Mouse (Mus musculus) embryonic facial prominence, embryonic 13.5 days (tissue): ENCODE results near the gene Shisa2. TPM values are rescaled to one million over a fixed set of nuclear protein-coding genes. Genes with fewer than 3 reads are reported as not detected.

Source experiments
- ATAC-seq: fragments of 200-750 bp; cut with Nextera tagmentation; 2 replicates; pipeline ENCODE4 v1.8.0; 2017; ENCODE audit warnings: low read depth; ENCODE audit not compliant: insufficient number of reproducible peaks, insufficient read depth, low FRiP score, low TSS enrichment
- H3K27ac ChIP-seq: fragments of 300-500 bp; sonication (generic); 2 replicates; pipeline ENCODE4 v1.5.1; 2015; ENCODE audit warnings: moderate library complexity, mild to moderate bottlenecking, inconsistent platforms
- H3K27me3 ChIP-seq: fragments of 300-500 bp; sonication (generic); 2 replicates; pipeline ENCODE4 v1.6.1; 2015; ENCODE audit warnings: mild to moderate bottlenecking, inconsistent platforms
- H3K36me3 ChIP-seq: fragments of 300-500 bp; sonication (generic); 2 replicates; pipeline ENCODE4 v1.6.1; 2015; ENCODE audit warnings: mild to moderate bottlenecking, inconsistent platforms
- H3K4me1 ChIP-seq: fragments of 300-500 bp; sonication (generic); 2 replicates; pipeline ENCODE4 v1.6.1; 2015; ENCODE audit warnings: inconsistent platforms
- H3K4me2 ChIP-seq: fragments of 300-500 bp; sonication (generic); 2 replicates; pipeline ENCODE4 v1.6.1; 2015; ENCODE audit warnings: moderate library complexity, mild to moderate bottlenecking, inconsistent platforms
- H3K4me3 ChIP-seq: fragments of 300-500 bp; sonication (generic); 2 replicates; pipeline ENCODE4 v1.5.1; 2015; ENCODE audit warnings: mild to moderate bottlenecking, inconsistent platforms
- H3K9ac ChIP-seq: fragments of 300-500 bp; sonication (generic); 2 replicates; pipeline ENCODE4 v1.6.1; 2015; ENCODE audit warnings: mild to moderate bottlenecking, inconsistent platforms
- H3K9me3 ChIP-seq: fragments of 300-500 bp; sonication (generic); 2 replicates; pipeline ENCODE4 v1.6.1; 2016; ENCODE audit warnings: inconsistent platforms
- WGBS: fragments of 180-500 bp; shearing (Covaris S2); methylation state at CpG from one replicate; pipeline ENCODE4 v1.1.7; 2015; ENCODE audit warnings: mixed read lengths; 5-methylcytosine and 5-hydroxymethylcytosine counted together
- polyA plus RNA-seq: library from polyadenylated mRNA; unstranded; fragments of >200 nt; fragmentation: Nextera tagmentation; extraction: Ambion mirVana; gene quantifications from 2 replicates; pipeline ENCODE4 v1.2.1, GENCODE M21; 2015

The Shisa2 gene
- 9.4 and 10.0 TPM in 2 replicates for polyA plus RNA-seq

DNA sequence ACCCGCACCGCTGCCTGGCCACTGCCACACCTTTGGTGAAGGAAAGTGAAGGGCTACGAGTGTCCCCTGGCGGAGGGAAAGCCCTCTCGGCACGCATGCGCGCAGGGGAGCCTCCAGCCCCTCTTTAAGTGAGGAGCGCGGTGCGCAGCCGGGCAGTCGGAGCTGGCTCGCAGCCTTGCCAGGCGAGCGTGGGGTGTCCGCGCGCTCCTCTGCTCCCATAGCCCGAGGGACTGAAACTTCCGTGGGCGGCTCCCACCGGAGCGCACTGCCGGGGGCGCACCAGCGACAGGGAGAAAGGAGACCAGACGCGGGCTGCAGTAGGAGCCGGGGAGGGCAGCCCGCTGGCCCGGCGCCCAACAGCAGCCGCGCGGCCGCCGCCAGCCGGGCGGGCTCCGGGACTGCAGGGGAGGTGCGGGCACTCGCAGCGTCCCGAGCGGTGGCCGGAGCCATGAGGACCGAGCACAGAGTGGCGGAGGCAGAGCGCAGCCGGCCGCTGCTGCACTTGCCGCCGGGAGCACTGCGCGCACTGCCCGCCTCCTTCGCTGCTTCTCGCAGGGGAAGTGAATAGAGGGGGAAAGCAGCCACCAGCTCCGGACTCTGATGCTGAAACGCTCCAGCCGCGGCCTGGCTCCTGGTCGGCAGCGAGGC lies at the start of gene Shisa2:
TSS of gene Shisa2 (plus strand) at position 151 of the 648 bp plus-strand sequence.
- Histone ChIP-seq H3K27ac (peak within 1 kb of the TSS; percentile 39), H3K4me3 (peak within 1 kb of the TSS; percentile 62), H3K9me3 (no peaks in the 10 kb centered on the region), H3K36me3 (peaks cover 6% of the 10 kb centered on the region), H3K9ac (peak within 1 kb of the TSS; percentile 77), H3K4me1 (peaks cover 34% of the 10 kb centered on the region), H3K4me2 (peak within 1 kb of the TSS; percentile 83), H3K27me3 (peaks cover 45% of the 10 kb centered on the region)
- peak; percentile 73; the same call in 1 of the 2 replicates for ATAC-seq
- WGBS, result under 1% methylated on average over 63 of the region's 65 CpGs

DNA sequence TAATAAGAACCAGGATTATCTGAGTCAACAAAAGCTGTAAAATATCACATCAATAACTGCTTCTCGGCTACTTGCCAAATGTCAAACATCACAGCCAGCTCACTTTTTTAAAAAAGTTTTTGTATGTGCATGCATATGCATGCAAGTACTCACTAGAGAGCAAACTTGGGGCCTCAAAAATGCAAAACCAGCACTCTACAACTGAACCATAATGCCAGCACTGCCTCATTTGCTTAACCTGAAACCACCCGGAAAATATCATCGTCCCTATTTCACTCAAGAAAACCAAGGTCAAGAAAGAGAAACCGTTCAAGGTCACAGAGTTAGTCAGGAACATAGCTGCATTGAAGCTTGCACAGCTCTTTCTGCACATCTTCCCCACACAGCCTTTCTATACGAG lies 48.7 kb upstream of the Shisa2 start:
- no peak overlapping the region for H3K4me2 ChIP-seq
- H3K9me3 ChIP-seq, result no peaks in the 10 kb centered on the region
- H3K27ac ChIP-seq, result no peak overlapping the region
- no peak overlapping the region for H3K4me3 ChIP-seq
- peaks cover 40% of the 10 kb centered on the region for H3K36me3 ChIP-seq
- no peaks in the 10 kb centered on the region for H3K4me1 ChIP-seq
- no peak overlapping the region for H3K9ac ChIP-seq
- 87% methylated on average over 5 of the region's 5 CpGs for WGBS
- no peaks in the 10 kb centered on the region for H3K27me3 ChIP-seq
- ATAC-seq, result no peak

DNA sequence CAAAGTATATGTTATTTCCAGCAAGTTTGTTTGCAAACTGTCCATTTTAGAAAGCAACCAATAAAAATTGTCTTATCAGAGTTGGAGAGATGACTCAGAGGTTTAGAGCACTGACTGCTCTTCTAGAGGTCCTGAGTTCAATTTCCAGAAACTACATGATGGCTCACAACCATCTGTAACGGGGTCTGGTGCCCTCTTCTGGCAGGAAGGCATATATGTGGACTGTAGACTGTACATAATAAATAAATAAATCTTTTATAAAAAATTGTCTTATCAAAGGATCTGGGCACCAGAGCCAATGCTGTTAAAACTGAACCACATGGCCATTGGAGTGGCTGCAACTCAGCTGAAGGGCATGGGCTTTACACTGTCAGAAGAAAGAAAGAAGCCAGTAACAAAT lies 34.5 kb upstream of the Shisa2 start:
- Histone ChIP-seq H3K9ac (no peak overlapping the region), H3K9me3 (no peaks in the 10 kb centered on the region), H3K27me3 (no peaks in the 10 kb centered on the region), H3K4me2 (no peak overlapping the region), H3K27ac (no peak overlapping the region), H3K4me1 (no peaks in the 10 kb centered on the region), H3K36me3 (peaks cover 52% of the 10 kb centered on the region), H3K4me3 (no peak overlapping the region)
- 80% methylated on average over 1 of the region's 1 CpGs for WGBS
- no peak for ATAC-seq

DNA sequence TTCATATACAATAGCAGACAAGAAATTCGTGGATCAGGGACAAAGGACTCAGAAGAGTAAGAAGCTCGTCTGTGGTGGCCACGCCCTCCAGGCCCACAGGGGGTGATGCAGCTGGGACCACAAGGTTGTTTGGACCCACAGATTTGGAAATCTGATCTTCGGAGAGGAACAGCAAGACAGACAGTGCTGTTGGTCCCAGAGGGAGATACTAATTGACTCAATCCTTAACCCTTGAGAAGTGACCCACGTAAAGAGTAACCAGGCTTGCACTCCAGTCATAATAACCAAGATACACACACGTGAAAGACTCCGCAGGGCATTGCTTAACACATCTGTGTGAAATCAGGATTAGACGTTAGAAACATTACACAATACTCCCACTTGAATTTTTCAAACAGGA lies 33.2 kb upstream of the Shisa2 start:
- Histone ChIP-seq H3K27me3 (no peaks in the 10 kb centered on the region), H3K4me2 (no peak overlapping the region), H3K9ac (no peak overlapping the region), H3K4me3 (no peak overlapping the region), H3K4me1 (peaks cover 4% of the 10 kb centered on the region), H3K9me3 (no peaks in the 10 kb centered on the region), H3K36me3 (peaks cover 39% of the 10 kb centered on the region), H3K27ac (no peak overlapping the region)
- ATAC-seq, result no peak
- 69% methylated on average over 8 of the region's 8 CpGs for whole genome bisulfite sequencing

DNA sequence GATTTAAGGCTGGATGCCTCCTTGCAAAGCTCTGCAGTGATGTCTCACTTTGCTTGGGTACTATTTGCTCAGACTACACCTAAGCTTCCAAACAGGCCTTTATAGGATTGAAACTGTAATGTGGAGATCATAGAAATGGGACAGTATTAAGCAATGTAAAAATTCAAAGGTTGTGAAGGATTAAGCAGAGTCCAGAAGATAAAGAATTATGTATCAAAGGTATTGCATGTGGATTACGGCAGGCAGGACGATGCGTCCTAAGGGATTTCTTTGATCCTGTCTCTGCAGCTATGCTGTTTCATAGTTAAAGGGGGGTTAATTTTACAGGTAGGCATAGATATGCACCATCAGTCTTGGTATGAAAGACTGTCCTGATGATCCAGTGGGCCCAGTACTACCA lies 32.5 kb upstream of the Shisa2 start:
- no peak for ATAC-seq
- no peak overlapping the region for H3K4me2 ChIP-seq
- no peaks in the 10 kb centered on the region for H3K27me3 ChIP-seq
- H3K9ac ChIP-seq, result no peak overlapping the region
- H3K4me1 ChIP-seq, result peaks cover 7% of the 10 kb centered on the region
- 87% methylated on average over 3 of the region's 3 CpGs for WGBS
- H3K9me3 ChIP-seq, result no peaks in the 10 kb centered on the region
- H3K36me3 ChIP-seq, result peaks cover 38% of the 10 kb centered on the region
- H3K27ac ChIP-seq, result no peak overlapping the region
- H3K4me3 ChIP-seq, result no peak overlapping the region

DNA sequence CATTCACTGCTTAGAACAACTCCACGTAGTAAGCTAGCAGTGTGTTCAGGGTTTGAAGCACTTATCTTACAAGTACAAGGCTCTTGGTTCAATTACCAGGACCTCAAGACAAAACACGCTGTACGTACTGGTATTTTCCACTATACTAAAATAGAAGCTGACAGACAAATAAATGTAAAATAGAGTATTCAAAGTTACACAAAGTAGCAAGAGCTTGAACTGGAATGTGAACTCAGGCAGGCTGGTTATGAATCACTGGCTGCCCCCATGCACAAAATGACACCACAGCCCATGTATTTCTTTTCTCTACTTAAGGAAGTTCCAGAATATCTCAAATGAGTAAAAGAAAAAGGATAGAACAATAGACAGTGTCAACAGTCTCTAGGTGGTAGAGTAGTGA lies 30.1 kb upstream of the Shisa2 start:
- Histone ChIP-seq H3K9me3 (no peaks in the 10 kb centered on the region), H3K27me3 (no peaks in the 10 kb centered on the region), H3K36me3 (peaks cover 18% of the 10 kb centered on the region), H3K9ac (no peak overlapping the region), H3K4me3 (no peak overlapping the region), H3K4me1 (peaks cover 7% of the 10 kb centered on the region), H3K4me2 (no peak overlapping the region), H3K27ac (no peak overlapping the region)
- WGBS, result 92% methylated on average over 3 of the region's 3 CpGs
- no peak for ATAC-seq

DNA sequence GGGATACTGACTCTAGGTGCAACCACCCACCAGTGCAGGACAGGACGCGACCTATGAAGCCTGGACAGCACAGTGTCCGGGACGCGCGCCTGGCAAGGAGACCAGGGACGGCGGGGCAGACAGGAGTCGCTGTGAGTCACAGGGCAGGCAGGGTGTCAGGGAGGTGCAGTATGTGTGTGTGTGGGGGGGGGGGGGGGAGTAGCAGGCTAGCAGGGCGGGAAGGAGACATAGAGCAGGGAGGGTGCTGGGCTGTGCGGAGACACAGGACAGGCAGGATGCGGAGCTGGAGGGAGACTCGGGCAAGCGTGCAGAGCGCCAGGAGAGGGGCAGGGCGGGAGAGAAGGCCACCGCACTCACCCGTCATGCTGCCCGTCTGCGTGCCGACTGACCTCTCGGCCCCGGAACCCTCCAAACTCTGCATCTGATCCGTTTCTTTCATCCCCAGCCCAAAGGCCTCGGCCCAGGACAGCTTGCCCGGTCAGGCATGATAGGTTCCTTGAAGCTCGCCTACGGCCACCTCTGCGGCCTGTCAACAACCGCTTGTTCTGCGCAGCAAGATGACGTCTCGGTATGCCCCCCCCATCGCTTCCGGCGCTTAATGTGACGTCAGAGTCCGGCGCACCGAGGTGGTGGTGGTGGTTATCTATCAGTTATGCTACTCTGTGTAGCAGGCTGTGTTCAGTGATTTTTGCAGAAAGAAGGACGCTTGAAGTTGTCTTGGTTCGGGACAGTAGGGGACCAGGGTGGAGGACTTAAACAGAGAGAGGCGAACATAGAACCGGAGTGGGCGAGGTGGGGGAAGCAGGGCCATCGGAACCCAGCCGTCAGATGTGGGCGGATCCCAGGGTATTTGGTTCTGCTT lies 27.5 kb upstream of the Shisa2 start, which contains the start of gene Cdadc1:
TSS of gene Cdadc1 (minus strand) at position 562 of the 862 bp plus-strand sequence.
- Histone ChIP-seq H3K27ac (peak within 1 kb of the TSS; percentile 77), H3K4me1 (peaks cover 7% of the 10 kb centered on the region), H3K9ac (peak within 1 kb of the TSS; percentile 91), H3K9me3 (no peaks in the 10 kb centered on the region), H3K27me3 (no peaks in the 10 kb centered on the region), H3K4me3 (peak within 1 kb of the TSS; percentile 97), H3K36me3 (peaks cover 4% of the 10 kb centered on the region; the same call in 1 of the 2 replicates), H3K4me2 (peak within 1 kb of the TSS; percentile 89)
- peak; percentile 88 for ATAC-seq
- under 1% methylated on average over 47 of the region's 48 CpGs for WGBS

DNA sequence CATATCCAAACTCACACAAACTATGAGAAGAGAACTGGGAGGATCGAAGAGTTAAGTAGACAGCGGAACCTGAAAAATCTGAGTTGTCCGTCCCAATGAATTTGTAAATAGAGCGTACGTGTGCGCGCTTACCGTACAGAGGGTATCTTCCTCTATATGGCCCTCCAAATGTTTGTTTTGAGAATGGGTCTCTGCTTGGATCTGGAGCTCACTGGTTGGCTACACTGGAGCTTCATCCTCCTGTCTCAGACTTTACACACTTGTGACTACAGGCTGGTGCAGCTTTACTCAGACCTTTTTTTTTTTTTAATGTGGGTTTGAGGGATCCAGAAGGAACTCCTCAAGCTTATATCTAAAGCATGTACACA lies 26.9 kb upstream of the Shisa2 start:
- H3K9me3 ChIP-seq, result no peaks in the 10 kb centered on the region
- peak overlapping the region; percentile 91 for H3K9ac ChIP-seq
- no peak for ATAC-seq
- H3K27me3 ChIP-seq, result 0 out of 2 replicates have a peak, but pooled peaks cover 6% of the 10 kb centered on the region
- peaks cover 7% of the 10 kb centered on the region for H3K4me1 ChIP-seq
- WGBS, result 5% methylated on average over 8 of the region's 8 CpGs
- H3K4me2 ChIP-seq, result peak overlapping the region; percentile 89
- no peaks in the 10 kb centered on the region for H3K36me3 ChIP-seq
- H3K27ac ChIP-seq, result peak overlapping the region; percentile 77
- H3K4me3 ChIP-seq, result peak overlapping the region; percentile 97

DNA sequence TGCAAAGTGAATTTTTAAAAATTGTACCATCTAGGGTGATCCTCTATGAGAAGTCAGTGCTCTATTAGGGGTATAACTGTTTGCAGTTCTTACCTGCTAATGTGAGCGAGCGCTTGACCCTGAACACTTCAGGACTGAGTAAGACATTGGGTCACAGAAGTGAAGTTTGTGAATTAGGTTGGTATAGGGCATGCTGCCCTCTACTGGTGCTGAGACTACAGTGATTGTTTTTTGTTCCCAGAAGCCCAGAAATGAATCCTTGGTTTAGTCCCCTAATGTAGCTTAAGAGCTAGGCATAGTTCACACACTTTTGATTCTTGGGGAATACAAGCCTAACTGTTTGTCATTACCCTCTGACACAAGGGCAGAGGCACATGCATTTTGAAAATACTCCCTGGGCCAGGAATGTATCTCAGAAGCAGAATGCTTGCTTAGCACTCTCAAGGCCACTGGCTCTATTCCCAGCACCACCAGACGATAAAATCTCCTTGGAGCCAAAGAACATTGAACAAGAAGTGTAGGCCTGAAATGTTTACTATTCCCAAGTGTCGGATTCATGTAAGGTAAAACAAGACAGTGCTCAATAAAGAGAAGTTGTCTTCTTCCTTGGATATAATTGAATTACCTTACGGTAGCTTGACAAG lies 21.0 kb upstream of the Shisa2 start:
- ATAC-seq, result no peak
- 0 out of 2 replicates have a peak, but pooled peaks cover 6% of the 10 kb centered on the region for H3K27me3 ChIP-seq
- H3K9ac ChIP-seq, result no peak overlapping the region
- no peaks in the 10 kb centered on the region for H3K36me3 ChIP-seq
- H3K4me2 ChIP-seq, result no peak overlapping the region
- WGBS, result 72% methylated on average over 5 of the region's 5 CpGs
- H3K4me1 ChIP-seq, result no peaks in the 10 kb centered on the region
- no peak overlapping the region for H3K27ac ChIP-seq
- H3K4me3 ChIP-seq, result no peak overlapping the region
- no peaks in the 10 kb centered on the region for H3K9me3 ChIP-seq

DNA sequence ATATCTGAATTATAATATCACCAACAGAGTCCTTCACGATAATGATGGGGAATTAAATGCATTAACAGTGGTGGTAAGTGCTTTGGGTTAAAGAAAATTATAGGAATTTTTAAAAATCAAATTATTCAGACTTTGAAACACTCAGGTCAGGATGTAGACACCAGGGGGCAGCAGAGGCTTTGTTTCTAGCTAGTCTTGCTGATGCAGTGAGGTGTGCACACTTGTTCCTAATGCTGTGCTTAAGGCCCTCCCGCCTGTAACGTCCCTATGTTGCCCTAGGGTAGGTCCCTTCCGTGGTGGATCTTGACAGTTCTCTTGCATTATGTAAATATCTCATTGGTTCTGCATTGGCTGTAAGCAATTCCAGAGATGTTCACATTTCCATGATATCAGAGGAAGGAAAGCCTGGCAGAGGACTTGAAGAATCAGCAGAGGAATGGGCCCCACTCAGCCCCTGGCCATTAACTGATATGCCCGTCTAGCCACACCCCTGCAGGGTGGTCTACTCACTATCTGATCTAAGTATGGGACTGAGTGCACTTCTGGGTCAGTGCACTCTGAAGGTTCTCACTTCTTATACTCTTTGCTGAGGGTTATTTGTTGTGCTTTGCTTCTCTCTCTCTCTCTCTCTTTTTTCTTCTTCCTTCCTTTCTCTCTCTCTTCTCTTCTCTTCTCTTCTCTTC lies 19.3 kb upstream of the Shisa2 start:
- H3K27me3 ChIP-seq, result 0 out of 2 replicates have a peak, but pooled peaks cover 6% of the 10 kb centered on the region
- H3K27ac ChIP-seq, result no peak overlapping the region
- no peaks in the 10 kb centered on the region for H3K9me3 ChIP-seq
- H3K36me3 ChIP-seq, result no peaks in the 10 kb centered on the region
- no peak overlapping the region for H3K4me2 ChIP-seq
- H3K4me1 ChIP-seq, result no peaks in the 10 kb centered on the region
- no peak for ATAC-seq
- WGBS, result 16% methylated on average over 5 of the region's 5 CpGs
- no peak overlapping the region for H3K4me3 ChIP-seq
- H3K9ac ChIP-seq, result no peak overlapping the region

DNA sequence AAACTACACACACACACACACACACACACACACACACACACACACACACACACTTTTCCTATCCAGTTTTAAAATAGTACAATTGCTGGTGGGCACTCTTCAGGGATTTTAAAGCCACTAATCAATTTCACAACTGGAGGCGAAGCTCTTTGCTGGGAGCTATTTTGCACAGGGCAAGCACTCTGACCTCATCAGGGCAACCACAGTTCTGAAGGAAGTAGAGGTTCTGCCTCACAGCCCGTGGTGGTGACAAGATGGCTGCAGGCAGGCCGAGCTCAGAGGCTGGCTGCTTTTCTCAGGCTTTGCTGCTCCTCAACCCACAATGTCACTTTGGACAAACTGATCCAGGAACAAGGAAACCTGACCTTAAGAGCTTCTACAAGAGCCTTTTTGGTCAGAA lies 18.1 kb upstream of the Shisa2 start:
- ATAC-seq, result no peak
- Histone ChIP-seq H3K4me2 (no peak overlapping the region), H3K9me3 (no peaks in the 10 kb centered on the region), H3K9ac (no peak overlapping the region), H3K36me3 (no peaks in the 10 kb centered on the region), H3K4me1 (no peaks in the 10 kb centered on the region), H3K27me3 (0 out of 2 replicates have a peak, but pooled peaks cover 6% of the 10 kb centered on the region), H3K27ac (no peak overlapping the region), H3K4me3 (no peak overlapping the region)
- 18% methylated on average over 3 of the region's 3 CpGs for WGBS
